Mouse (Mus musculus) myocyte (in vitro differentiated cells): ENCODE results near the gene Syt1. TPM values are rescaled to one million over a fixed set of nuclear protein-coding genes. Genes with fewer than 3 reads are reported as not detected.

Experiments
- H3K27me3 ChIP-seq: one replicate; pipeline ENCODE4 v1.6.1; 2011; ENCODE audit not compliant: control insufficient read depth, insufficient read depth, insufficient read length
- H3K36me3 ChIP-seq: one replicate; pipeline ENCODE4 v1.6.1; 2011; ENCODE audit not compliant: control insufficient read depth, insufficient read depth
- H3K4me2 ChIP-seq: one replicate; pipeline ENCODE4 v1.6.1; 2011; ENCODE audit warnings: low read depth, control low read depth
- H3K4me3 ChIP-seq: one replicate; pipeline ENCODE4 v1.5.1; 2011; ENCODE audit warnings: mild to moderate bottlenecking, control low read depth, moderate library complexity
- H3K79me2 ChIP-seq: one replicate; pipeline ENCODE4 v1.6.1; 2011; ENCODE audit not compliant: control insufficient read depth, insufficient read depth
- H3ac ChIP-seq: one replicate; pipeline ENCODE4 v1.6.1; 2011; ENCODE audit not compliant: control insufficient read depth, insufficient read length
- CEBPB ChIP-seq: IDR thresholded peaks from 2 replicates; pipeline ENCODE4 v1.6.1; 2011; ENCODE audit warnings: mild to moderate bottlenecking, moderate library complexity; ENCODE audit not compliant: poor library complexity, insufficient read depth, severe bottlenecking
- E2F4 ChIP-seq: IDR thresholded peaks from one replicate; pipeline ENCODE4 v1.6.1; 2011; ENCODE audit warnings: mild to moderate bottlenecking, control low read depth, moderate library complexity; ENCODE audit not compliant: insufficient read depth
- MAX ChIP-seq: IDR thresholded peaks from one replicate; pipeline ENCODE4 v1.6.1; 2011; ENCODE audit warnings: low read depth, mild to moderate bottlenecking, control low read depth
- MYOD1 ChIP-seq, 3 experiments: IDR thresholded peaks; one replicate each; pipeline ENCODE4 v1.6.1; 2011; ENCODE audit warnings: control low read depth in 2 of 3, low read depth in 2 of 3, mild to moderate bottlenecking in 2 of 3, moderate library complexity in 1 of 3; ENCODE audit not compliant: insufficient read length in 2 of 3, control insufficient read depth in 1 of 3
- MYOG ChIP-seq, 3 experiments: IDR thresholded peaks; one replicate each; pipeline ENCODE4 v1.6.1; 2011; ENCODE audit warnings: control low read depth in 2 of 3, low read depth in 2 of 3, mild to moderate bottlenecking in 2 of 3; ENCODE audit not compliant: insufficient read length in 2 of 3, control insufficient read depth in 1 of 3, insufficient read depth in 1 of 3
- POLR2A ChIP-seq: IDR thresholded peaks from one replicate; pipeline ENCODE4 v1.6.1; 2011; ENCODE audit warnings: low read depth, mild to moderate bottlenecking, control low read depth, moderate library complexity; ENCODE audit not compliant: insufficient read length
- POLR2AphosphoS2 ChIP-seq: IDR thresholded peaks from one replicate; pipeline ENCODE4 v1.6.1; 2011; ENCODE audit warnings: low read depth, control low read depth; ENCODE audit not compliant: insufficient read length
- REST ChIP-seq: IDR thresholded peaks from one replicate; pipeline ENCODE4 v1.6.1; 2011; ENCODE audit warnings: mild to moderate bottlenecking, control low read depth, moderate library complexity; ENCODE audit not compliant: insufficient read depth, insufficient read length
- SRF ChIP-seq: IDR thresholded peaks from one replicate; pipeline ENCODE4 v1.6.1; 2011; ENCODE audit warnings: low read depth; ENCODE audit not compliant: control insufficient read depth, insufficient read length
- TCF12 ChIP-seq: IDR thresholded peaks from one replicate; pipeline ENCODE4 v1.6.1; 2011; ENCODE audit warnings: mild to moderate bottlenecking, control low read depth; ENCODE audit not compliant: poor library complexity, insufficient read depth, severe bottlenecking
- TCF3 ChIP-seq: IDR thresholded peaks from one replicate; pipeline ENCODE4 v1.6.1; 2011; ENCODE audit warnings: low read depth, control low read depth; ENCODE audit not compliant: insufficient read length
- USF1 ChIP-seq: IDR thresholded peaks from one replicate; pipeline ENCODE4 v1.6.1; 2011; ENCODE audit warnings: low read depth, mild to moderate bottlenecking, control low read depth, moderate library complexity
- polyA plus RNA-seq: library from polyadenylated mRNA; unstranded; fragments of >200 nt; fragmentation: generic; extraction: Trizol; gene quantifications from one replicate; pipeline ENCODE4 v1.2.1, GENCODE M21; 2012; ENCODE audit warnings: missing spikeins

Gene Syt1
- polyA plus RNA-seq, 1 experiment = 0.06 TPM

DNA sequence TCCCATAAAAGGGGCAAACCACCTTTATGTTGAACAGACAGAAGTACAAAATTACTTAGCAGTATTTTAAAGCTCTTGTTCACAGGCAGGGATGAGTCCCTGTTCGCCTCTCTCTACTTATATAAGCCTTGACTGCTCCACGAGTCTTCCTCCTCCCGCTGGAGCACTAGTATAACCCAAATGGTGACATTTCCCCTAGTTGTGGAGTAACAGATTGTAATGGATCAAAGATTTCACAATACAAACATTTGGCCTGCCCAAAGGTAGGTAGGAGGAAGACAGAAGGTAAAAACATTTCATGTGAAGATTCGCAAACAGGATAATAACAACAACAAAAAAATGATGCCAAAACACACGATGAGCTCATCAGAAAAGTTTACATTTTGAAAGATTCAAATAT lies 391.6 kb downstream of the Syt1 start:
- no peak for TF ChIP-seq E2F4
- H3K27me3 ChIP-seq = no peaks in the 10 kb centered on the region
- no peak overlapping the region for H3K4me2 ChIP-seq
- H3K79me2 ChIP-seq = no peaks in the 10 kb centered on the region
- H3K4me3 ChIP-seq = no peak overlapping the region
- no peak overlapping the region for H3ac ChIP-seq
- H3K36me3 ChIP-seq = no peaks in the 10 kb centered on the region

GRCm38 (mm10) chr10:108610057-108610644 lies 400.6 kb downstream of the Syt1 start:
- Histone ChIP-seq H3K4me3 (no peak overlapping the region), H3ac (no peak overlapping the region), H3K79me2 (no peaks in the 10 kb centered on the region), H3K4me2 (no peak overlapping the region), H3K36me3 (no peaks in the 10 kb centered on the region), H3K27me3 (no peaks in the 10 kb centered on the region)
- no peak for TF ChIP-seq CEBPB
- no peak for TF ChIP-seq E2F4
- no peak for TF ChIP-seq TCF3
- no peak for TF ChIP-seq MAX
- no peak for TF ChIP-seq POLR2AphosphoS2
- TF ChIP-seq TCF12 = no peak
- TF ChIP-seq REST = no peak
- no peak for TF ChIP-seq USF1
- TF ChIP-seq MYOG (IDR thresholded peaks at IDR 0.05; ENCODE audit: control insufficient read depth in 1 of 3, insufficient read depth in 1 of 3, insufficient read length in 2 of 3, low read depth in 2 of 3) = no peak
- no peak for TF ChIP-seq MYOD1 (IDR thresholded peaks at IDR 0.05; ENCODE audit: control insufficient read depth in 1 of 3, insufficient read length in 2 of 3, low read depth in 2 of 3)
- no peak for TF ChIP-seq SRF
- no peak for TF ChIP-seq POLR2A

- H3K36me3 ChIP-seq = no peaks in the 10 kb centered on the region
- H3K79me2 ChIP-seq = no peaks in the 10 kb centered on the region
- H3K4me3 ChIP-seq = no peak overlapping the region
- H3K27me3 ChIP-seq = no peaks in the 10 kb centered on the region
- H3K4me2 ChIP-seq = no peak overlapping the region
- TF ChIP-seq REST (no peak), E2F4 (no peak), TCF12 (no peak), MYOG (IDR thresholded peaks at IDR 0.05; ENCODE audit: control insufficient read depth in 1 of 3, insufficient read depth in 1 of 3, insufficient read length in 2 of 3, low read depth in 2 of 3) (no peak), MAX (no peak)
- no peak overlapping the region for H3ac ChIP-seq
Measured at GRCm38 (mm10) chr10:108601672-108602412, 408.9 kb downstream of the Syt1 start.

DNA sequence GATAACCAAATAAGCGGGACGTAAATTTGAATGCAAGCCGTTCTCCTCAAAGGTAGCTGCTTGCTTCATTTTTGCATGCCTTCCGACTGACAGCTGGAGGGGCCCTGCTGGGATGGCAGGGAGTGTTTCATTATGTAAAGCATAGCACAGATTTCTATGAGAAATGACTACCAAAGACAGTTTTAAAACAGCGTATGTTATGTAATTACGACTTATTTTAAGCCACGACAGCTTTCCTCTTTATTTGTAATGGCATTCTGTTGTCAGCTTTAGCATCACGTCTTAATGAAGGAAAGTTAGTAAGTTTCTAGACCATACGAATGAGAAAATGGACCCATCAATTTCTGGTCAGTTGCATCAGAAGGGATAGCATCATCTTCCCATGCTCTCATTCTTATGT lies 410.1 kb downstream of the Syt1 start:
- Histone ChIP-seq H3K4me3 (no peak overlapping the region), H3K79me2 (no peaks in the 10 kb centered on the region), H3ac (no peak overlapping the region), H3K27me3 (no peaks in the 10 kb centered on the region), H3K36me3 (no peaks in the 10 kb centered on the region), H3K4me2 (no peak overlapping the region)
- no peak for TF ChIP-seq POLR2A
- TF ChIP-seq MYOG (IDR thresholded peaks at IDR 0.05; ENCODE audit: control insufficient read depth in 1 of 3, insufficient read depth in 1 of 3, insufficient read length in 2 of 3, low read depth in 2 of 3) = no peak
- no peak for TF ChIP-seq MAX
- no peak for TF ChIP-seq TCF12
- TF ChIP-seq E2F4 = no peak

DNA sequence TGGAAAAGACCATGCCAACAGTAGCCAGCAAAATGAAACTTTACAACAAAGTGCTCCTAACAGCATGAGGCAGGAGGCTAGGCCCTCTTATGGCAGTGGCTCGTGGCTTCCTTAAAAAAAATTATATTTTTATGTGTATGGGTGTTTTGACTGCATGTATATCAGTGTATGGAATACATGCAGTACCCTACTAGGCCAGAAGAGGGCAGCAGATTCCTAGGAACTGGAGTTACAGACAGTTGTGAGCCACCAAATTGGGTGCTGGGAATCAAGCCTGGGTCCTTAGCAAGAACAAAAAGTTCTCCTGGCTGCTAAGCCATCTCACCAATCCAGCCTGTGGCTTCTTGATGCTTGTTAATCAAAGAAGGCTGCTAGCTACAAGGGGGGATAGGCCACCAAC lies 413.4 kb downstream of the Syt1 start:
- no peaks in the 10 kb centered on the region for H3K36me3 ChIP-seq
- no peak for TF ChIP-seq USF1
- no peak for TF ChIP-seq MYOG (IDR thresholded peaks at IDR 0.05; ENCODE audit: control insufficient read depth in 1 of 3, insufficient read depth in 1 of 3, insufficient read length in 2 of 3, low read depth in 2 of 3)
- no peak for TF ChIP-seq CEBPB
- no peak for TF ChIP-seq TCF3
- no peak for TF ChIP-seq MYOD1 (IDR thresholded peaks at IDR 0.05; ENCODE audit: control insufficient read depth in 1 of 3, insufficient read length in 2 of 3, low read depth in 2 of 3)
- no peak for TF ChIP-seq TCF12
- no peak for TF ChIP-seq MAX
- TF ChIP-seq SRF = no peak
- no peak for TF ChIP-seq REST
- no peak for TF ChIP-seq POLR2A
- TF ChIP-seq POLR2AphosphoS2 = no peak
- no peak for TF ChIP-seq E2F4
- H3K4me3 ChIP-seq = no peak overlapping the region
- H3K79me2 ChIP-seq = no peaks in the 10 kb centered on the region
- no peak overlapping the region for H3K4me2 ChIP-seq
- no peak overlapping the region for H3ac ChIP-seq
- no peaks in the 10 kb centered on the region for H3K27me3 ChIP-seq
